Mouse (Mus musculus) heart, postnatal 25 days (tissue): ENCODE measurements around the gene Stt3b. TPM values are rescaled to one million over a fixed set of nuclear protein-coding genes. Genes with fewer than 3 reads are reported as not detected.
A peak's percentile ranks its signal among the peaks of the same experiment; 100 is the strongest.

ENCODE experiments used
- DNase-seq: peaks from one replicate; pipeline ENCODE4 v3.0.0; 2022; ENCODE audit warnings: low spot score
- intact Hi-C: fragments of 180-260 bp; cut with DNase I; formaldehyde crosslinking; loops from one replicate; pipeline ENCODE4 v1.15.1; 2025
- total RNA-seq, 2 experiments: library from RNA; stranded (reverse); gene quantifications; 2 replicates each; pipeline ENCODE4 v1.2.3; 2021

Stt3b gene
- 10 to 100 TPM; 56.0 to 58.2 TPM for total RNA-seq

DNA sequence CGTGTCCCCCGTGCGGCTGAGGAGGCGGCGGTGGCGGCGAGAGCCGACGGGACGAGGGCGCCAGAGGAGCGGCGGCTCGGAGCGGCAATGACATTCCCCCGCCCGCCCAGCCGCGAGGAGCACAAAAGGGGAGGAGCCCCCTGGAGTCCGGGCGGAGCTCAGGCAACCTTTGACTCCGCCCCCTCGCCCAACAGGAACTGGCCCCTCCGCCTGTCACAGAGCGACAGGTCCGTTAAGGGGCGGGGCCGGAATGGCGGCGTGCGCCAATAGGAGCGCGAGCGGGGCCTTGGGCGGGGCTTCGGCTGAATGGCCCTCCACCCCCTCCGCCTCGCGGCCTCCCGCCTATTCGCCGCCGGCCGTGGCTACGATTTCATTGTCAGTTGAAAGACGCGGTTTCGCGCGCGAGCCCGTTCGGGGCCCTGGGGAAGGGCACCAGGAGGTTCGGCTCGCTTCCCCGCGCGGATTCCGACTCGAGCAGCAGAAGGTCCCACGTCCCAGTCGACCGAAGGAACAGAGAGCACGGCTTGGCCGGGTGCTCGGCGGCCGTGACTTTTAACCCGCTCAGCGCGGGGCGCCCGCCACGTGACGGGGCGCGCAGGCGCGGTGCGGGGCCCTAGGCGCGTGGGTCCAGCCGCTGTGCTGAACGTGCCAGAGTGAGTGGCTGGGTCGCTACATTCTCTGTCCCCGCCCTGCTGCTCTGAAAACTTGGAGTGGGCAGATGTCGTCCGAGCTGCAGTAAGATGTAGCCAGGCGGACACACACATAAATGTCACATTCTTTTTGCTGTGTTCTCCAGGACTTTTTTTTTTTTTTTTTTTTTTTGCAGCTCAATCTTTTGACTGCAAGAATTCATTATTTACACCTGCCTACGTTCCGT is at the start of gene Stt3b:
Gene Stt3b, minus strand, starts transcription at position 76 of the 877 bp plus-strand sequence.
- DNase-seq = peak; percentile 100
- intact Hi-C loops = no loop called here

DNA sequence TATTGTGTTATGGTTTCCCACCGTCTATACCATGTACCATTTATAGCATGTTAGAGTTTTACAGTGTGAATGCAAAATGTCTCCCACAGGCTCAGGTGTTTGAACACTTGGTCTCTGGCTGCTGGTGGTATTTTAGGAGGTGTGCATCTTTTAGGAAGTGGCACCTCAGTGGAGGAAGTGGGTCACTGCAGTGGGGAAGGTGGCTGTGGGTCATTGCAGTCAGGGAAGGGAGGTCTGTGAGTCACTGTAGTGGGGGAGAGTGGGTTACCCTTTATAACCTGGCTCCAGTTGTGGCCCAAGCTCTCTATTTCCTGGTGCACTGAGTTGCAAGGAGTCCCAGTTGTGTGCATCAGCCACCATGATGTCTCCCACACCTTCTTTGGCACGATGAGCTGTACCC is 48.2 kb upstream of the Stt3b start:
- DNase-seq = no peak
- intact Hi-C loops = no loop called here

DNA sequence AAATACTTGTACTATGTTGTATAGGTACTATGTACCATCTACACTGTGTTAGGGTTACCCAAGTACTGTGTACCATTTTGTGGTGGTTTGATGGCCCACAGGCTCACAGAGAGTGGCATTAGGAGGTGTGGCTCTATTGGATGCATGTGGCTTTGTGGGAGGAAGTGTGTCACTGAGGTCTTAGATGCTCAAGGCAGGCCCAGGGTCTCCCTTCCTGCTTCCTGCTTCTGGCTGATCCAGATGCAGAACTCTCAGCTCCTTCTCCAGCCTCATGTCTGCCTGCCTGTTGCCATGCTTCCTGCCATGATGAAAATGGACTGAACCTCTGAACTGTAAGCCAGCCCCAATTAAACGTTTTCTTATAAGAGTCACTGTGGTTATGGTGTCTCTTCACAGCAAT is 47.8 kb upstream of the Stt3b start:
- DNase-seq = no peak
- intact Hi-C loops = no loop called here

DNA sequence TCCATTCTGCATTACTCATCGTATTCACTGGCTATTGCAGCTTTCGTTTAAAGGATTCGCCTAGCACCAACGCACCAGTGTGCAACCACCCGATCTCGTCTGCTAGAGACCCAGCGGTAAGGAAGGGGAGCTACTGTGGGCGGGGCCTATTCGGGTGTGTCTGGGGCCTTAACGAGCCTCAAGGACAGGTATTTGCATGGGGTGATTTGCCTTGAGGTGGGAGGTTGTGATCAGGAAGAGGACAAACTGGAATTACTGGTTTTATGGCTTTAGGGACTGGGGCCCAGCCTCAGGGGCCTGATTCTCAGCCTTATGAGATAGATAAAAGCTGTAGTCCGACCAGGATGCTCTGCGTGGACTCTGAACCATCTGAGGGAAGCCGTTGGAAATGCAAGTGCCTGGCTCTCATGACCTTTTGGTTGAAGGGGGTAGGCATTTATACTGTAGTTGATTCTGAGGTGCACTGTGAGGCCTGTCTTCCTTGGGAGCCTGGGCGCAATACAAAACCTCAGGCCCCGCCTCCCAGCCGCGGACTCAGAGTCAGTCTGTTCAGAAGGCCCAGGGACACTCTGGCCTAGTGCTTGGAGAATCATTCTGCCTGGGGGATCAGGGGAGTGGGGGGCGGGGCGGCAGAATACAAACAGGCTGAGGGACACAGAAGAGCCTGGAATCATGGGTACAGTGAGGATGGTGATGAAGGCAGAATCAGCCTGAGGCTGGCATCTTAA is 46.7 kb upstream of the Stt3b start:
- intact Hi-C loops = no loop called here
- no peak for DNase-seq

DNA sequence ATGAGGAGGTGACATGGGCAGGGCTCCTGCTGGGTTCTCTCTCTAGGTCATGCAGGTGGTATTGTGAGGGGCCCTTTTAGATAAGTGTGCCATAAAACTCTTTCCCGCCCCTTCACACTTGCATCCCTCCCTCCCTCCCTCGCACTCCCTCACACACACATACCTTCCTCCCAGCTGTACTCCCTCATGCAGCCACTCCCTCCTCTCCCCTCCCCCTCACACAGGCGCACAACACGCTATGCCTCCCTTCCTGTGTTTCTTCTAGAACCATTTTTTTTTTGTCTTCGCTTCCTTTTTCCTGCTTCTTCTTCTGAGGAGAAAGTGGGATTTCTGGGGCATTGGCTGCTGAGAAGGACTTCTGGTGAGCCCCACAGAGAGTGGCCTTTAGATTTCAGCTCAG is 45.8 kb upstream of the Stt3b start:
- intact Hi-C loops = no loop called here
- no peak for DNase-seq

DNA sequence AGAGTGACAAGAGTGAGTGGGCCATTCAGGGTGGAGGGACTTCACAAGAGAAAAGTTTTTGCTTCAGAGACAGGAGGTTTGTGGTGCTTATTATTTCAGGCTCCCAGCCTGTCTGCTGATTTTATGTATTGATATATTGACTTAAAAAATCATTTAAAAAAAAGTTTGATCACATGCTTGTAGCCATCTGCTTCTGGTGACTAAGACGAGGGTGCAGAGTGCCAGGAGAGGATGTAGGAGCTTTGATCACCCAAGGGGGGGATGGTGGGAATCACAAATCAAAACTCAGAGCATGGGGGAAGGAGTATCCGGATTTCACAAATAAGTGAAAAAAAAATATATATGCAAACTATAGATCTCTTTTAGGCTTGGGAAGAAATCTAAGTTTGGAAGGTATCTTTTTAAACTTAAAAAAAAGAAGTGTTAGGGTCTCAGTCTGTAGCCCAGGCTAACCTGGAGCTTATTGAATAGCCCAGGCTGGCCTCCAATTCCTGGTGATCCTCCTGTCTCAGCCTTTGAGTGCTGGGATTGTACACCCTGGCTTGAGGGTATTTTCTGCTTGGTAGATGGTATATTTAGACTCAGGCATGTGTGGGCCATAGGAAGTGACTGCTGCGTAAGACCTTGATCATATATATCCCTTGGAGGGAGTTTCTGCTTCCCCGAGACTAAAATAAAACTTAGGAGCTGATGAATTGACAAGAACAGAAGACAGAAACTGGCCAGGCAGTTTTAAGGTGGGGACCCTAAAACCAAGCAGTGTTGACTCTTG is 39.7 kb upstream of the Stt3b start:
- DNase-seq = no peak
- intact Hi-C loops = no loop called here

DNA sequence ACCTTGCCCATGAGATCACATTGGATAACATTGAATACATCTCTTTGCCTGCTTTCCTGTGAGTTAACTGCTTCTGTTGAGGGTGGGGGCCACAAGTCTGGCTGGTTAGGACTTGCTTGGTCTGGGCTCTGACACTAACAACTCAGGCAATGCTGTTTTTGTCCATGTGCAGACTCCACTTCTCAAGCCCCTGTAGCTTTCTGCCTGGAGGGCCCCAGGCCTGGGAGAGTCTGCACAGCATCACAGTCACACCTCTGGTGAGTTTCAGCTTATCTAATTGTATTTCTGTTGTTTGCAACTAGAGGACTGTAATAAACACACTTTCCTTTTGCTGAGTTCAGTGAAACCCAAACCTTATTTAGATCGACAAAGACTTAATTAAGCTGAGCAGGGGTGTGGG is 38.9 kb upstream of the Stt3b start:
- intact Hi-C loops = no loop called here
- DNase-seq = no peak

DNA sequence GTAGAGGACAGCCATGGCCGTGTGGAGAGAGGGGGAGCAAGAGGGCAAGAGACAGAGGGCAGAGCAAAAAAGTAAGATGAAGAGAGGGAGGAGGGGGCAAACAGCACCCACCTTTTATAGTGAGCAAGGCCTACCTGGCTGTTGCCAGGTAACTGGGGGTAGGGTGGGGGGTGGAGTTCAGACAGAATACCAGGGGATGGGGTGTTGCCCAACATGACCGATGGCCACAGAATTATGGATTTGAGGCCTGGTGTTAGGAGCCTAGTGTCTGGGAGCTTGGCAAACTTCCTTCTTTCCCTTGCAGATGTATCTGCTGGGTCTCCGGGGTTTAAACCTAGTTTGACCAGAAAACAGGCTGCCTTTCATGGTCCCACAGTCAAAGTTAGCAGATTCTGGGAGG is 34.7 kb upstream of the Stt3b start:
- intact Hi-C loops = no loop called here
- no peak for DNase-seq

DNA sequence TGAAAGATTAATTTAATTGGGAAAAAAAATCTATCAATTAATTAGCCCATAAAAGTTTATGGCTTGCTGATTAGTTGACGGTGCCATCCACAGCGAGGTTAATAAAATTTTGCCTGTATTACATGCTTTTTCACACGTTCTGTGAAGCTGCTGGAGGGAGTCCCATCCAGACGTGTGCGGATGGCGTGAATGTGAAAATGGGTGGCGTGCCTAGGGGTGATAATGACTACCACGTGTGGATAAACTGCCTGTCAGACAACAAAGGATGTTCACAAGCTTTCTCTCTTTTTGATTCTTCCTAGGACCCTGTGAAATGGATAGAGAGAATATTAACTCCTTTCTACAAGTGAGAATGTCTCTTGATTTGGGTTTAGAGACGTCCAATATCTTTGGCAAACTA is 31.4 kb upstream of the Stt3b start:
- DNase-seq = no peak
- intact Hi-C loops = no loop called here

DNA sequence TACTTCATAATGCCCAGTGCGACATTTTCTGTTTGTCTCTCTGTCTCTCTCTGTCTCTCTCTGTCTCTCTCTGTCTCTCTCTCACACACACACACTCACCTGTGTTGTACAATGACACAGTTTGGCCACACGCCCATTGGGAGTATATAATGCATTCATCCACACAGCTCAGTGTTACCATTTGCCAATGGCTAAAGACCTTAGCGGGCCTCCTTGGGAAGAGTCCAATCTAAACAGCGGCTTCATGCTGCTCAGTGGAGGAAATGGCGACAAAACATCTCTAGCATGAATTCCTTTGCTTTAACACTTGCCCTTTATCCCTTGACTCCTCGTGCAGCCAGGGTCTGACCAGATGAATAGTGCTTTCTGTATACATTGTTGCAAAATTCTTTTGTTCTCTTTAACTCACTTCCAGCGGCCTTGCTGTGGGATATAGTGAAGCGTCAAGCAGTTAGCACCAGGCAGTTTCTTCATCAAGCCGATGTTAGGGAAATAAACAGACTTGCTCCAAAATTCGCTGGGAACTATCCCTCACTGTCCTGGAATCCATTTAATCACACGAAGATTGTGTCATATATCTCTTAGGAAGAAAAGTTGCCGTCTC is 30.1 kb upstream of the Stt3b start:
- DNase-seq = no peak

DNA sequence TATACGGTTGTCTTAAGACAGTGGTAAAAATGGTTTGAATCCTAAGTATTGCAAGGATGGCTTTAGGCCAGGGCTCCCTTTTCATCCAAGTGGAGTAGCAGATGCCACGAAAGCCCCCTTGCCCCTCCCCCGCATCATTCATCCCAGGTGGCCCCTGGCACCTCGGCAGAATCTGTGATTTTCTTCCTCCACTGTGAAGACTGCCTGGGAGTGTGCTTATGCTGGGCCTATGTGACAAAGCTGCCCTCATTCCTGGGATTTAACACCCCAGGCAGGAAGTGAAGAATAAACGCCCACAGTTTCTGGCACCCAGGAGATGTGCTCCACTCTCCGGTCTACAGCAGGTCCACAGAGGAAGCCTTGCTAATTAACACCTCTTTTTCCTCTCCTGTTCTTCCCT is 28.6 kb upstream of the Stt3b start:
- intact Hi-C loops = no loop called here
- no peak for DNase-seq

More for the DNA sequence above, 30.1 kb upstream of the Stt3b start:
- intact Hi-C loops = no loop called here

DNA sequence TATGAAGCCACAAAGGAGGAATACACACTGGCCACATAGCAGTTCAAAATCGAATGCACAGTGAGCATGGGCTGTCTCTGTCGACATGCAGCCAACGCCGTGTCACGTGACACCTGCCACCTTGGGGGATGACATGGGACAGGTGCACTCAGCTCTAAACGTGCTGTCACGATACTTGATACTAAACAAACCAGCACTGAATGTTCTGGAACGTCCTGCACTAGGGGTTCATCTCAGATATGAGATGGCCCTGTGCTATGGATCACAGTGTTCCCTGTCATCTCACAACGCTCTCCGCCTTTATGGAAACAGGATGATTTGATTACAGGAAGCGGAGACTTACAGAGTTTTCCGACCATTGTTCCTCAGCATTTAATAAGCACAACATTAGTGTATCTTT is 22.8 kb upstream of the Stt3b start:
- DNase-seq = peak; percentile 11
- intact Hi-C loops = no loop called here

DNA sequence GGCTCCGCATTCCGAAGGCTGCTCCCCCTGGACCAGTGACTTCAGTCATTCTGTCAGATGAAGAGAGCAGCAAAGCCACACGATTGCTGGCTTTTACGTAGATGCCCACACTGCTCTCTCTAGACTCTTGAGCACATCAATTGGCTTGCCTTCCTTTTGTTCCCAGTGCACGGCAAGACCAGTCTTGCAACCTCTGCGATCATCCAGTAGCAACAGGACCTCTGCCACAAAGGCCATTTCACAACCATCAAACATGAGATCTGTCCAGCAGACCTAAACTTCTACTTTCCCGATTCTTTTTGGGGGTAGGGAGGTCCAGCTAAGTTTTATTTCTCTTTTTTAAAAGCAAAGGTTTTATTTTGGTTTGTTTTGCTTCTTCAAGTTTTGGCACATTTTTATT is 22.1 kb upstream of the Stt3b start:
- intact Hi-C loops = no loop called here
- no peak for DNase-seq

DNA sequence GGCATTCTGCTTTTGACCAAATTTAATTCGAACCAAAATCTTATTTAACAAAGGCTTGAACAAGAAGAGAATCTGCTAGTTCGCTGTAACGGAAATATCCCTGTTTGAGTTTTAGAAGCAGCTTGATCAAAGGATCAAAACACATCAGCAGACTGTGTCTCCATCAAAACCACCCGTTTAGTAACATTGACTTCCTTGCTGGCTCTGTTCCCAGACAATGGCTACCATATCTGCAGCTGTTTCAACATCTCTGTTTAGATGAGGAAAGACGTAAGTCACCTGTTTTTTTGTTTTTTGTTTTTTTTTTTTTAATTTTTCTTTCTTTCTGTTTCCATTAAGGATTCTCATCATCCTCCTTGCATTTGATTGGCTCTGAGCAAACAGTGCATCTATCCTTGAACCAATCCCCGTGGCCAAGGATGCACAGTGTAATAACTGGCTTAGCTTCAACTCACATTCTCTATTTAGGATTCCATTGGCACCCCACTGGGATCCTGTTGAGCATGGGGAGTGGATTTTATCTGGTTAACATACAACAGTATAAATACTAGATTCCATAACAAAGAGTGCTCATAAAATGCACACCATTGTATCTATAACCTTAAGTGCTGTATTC is 20.7 kb upstream of the Stt3b start:
- no peak for DNase-seq
- intact Hi-C loops = no loop called here

DNA sequence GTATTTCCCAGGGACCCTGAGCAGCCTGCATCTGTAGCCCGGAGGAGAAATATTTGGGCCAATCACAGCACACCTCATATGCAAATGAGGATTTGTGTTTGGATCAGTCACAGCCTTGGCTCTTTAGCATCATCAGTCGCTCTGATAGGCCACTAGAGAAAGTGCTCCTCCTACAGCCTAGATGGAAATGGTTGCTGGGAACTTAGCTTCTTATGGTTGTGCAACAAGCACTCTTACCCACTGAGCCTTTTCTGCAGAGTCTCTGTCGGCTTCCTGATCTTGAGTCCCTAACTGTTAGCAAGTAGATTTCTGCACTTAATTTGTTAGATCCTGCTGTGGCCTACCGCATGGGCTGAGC is 16.3 kb upstream of the Stt3b start:
- intact Hi-C loops = no loop called here
- DNase-seq = no peak

DNA sequence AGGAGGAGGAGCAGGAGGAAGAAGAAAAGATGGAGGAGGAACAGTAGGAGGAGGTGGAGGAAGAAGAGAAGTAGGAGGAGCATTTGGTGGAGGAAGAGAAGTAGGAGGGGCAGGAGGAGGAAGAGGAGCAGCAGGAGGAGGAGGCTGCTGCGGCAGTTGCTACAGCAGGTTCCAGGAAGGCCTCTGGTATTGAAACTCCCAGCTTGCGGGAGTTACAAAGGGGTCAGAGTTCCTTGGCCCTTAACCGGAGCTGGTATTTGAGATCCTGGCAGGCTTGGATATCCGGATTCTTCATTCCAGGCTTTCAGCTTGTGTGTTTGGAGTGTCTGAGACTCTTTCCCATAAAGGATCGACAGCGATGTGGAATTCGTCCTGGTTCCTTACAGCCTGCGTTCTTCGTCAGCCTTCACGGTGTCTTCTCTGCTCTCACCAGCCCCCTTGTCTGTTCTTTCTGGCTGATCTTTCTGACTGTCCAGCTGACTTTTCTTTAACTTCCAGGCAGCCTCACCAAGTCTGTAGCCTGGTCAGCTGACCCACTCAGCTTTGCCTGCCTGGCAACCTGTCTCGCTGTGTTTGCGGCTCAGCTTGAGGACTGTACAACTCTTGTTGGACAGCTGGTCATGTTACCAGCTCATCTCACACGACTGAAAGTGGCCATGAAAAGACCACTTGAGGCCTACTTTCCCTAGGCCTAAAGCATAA is 15.8 kb upstream of the Stt3b start:
- intact Hi-C loops = no loop called here
- DNase-seq = no peak

DNA sequence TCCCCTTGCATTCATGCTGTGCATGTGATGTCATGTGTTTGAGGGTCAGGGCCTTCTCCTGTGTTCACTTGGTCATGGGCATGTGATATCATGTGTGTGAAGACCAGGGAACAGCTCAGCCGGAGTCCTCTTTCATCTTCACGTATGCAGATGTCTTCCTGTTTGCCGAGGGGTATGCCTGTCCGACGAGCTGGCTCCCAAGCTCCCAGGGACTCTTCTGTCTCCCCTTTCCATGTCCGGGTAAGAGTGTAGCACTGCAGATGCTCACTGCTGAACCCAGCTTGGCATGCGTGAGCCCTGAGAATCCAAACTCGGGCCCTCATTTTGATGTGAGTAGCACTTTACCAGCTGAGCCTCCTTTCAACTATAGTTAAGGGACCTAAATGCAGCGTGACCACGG is 13.4 kb upstream of the Stt3b start:
- intact Hi-C loops = no loop called here
- no peak for DNase-seq

DNA sequence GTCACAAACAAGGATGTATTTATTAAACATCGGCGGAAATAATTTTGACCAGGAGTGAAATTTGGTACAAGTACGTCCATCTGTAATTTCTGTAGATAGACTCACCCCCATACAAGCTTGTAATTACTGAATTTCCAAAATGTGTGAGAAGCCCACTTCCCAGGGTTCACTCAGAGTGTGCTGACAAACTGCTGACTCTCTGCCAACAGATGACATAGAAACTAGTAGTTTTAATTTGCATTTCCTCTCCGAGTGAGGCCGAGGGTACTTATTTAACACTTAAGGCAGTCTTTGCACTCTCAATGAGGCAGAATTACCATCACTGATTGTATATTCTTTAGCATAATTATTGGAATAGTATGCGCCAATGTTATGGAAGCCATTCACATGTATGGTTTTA is 12.2 kb upstream of the Stt3b start:
- intact Hi-C loops = no loop called here
- no peak for DNase-seq

DNA sequence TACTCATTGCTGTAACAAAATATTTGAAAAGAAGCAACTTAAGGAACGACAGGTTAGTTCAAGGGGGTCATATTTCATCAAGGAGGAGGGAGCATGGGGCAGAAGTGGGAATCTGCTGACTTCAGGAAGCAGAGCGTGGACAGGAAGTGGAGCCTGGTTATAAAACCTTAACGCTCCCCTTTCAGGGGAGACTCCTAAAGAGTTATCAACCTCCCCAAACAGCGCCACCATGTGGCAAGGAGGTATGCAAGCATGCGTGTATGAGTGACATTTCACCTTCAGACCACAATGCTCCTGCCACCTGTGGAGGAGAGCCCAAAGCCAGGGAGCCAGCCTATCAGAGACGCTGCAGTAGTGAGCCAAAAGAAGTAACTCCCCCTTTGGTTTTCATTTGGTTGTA is 10.8 kb upstream of the Stt3b start:
- intact Hi-C loops = no loop called here
- no peak for DNase-seq
